Mouse (Mus musculus): ENCODE data around the gene Serp2.

Gene Serp2

DNA sequence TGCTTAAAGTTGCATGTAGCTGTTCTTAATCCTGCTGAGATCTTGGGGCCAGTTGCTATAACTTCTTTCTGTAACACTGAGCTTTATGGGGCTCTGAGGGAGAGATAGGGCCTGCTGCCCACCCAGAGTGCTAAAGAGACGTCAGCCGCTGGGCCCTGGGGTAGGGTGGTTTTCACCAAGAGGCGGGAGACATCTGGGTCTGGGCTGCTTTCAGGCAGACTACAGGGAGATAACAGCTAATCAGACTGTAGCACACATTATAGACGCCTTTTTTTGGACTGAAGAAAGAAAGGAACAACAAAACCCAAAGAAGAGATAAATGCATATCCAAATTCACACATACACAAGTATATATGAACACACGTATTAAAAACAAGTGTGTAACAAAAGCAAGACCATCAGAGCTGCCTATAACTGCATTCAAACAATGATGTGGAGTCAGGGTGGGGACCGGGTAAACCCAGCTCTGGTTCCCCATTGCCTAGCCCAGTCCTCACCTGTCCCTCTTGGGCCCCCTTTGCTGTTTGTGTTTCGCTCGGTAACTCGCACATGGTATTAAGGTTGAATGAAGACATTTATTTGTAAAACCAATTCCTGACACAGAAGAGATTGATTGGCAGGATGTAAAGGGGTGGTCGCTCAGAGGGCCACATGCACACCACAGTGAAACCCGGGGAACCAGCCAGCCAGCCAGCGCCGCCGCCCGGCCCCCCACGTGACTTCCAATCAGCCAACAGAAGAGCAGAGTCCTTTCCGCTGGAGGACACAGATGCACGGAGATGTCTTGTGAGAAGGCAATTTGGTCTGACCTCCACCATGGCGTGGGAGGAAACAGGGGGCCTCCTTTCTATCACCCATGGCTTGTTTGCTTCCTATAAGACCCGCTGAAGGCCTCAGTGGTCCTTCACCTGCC lies 24.2 kb downstream of the Serp2 start:
- in situ Hi-C loops (cut with MboI; ENCODE audit: low pct_unique_long_range_greater_than_20kb in 1 of 2, low sequenced_read_pairs in 2 of 2, unreplicated experiment in 1 of 2), result no loop called here

DNA sequence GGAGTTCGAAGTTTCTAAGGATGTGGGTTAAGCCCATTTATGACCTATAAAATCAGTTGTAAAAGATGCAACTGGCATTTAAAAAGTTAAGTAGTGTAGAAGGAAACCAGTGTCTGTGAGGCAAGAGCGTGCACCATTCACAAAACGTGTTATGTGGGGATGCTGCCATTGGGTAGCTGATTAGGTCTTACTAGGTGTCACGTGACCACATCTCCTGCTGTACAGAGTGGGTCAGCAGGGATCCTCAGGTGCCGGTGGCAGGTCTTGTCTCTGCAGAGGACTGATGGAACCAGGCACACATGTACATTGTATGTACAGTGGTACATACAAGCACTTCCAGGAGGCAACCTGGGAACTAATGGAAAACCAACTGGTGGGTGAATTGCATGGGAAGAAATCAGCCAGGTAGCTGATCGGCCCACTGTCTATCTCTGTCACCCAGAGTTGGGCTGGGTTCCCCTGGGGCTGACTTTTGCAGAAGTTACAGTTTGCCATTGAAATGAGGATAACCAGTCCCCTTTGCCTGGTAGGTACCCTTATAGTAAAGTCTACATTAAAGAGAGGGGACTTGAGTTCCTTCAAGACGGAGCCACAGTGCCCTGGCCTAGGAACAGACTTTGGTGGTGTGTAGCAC lies 25.5 kb downstream of the Serp2 start:
- in situ Hi-C loops (cut with MboI; ENCODE audit: low pct_unique_long_range_greater_than_20kb in 1 of 2, low sequenced_read_pairs in 2 of 2, unreplicated experiment in 1 of 2), result no loop called here

GRCm38 (mm10) chr14:76528641-76529040 lies 28.0 kb downstream of the Serp2 start:
- in situ Hi-C loops (cut with MboI; ENCODE audit: low pct_unique_long_range_greater_than_20kb in 1 of 2, low sequenced_read_pairs in 2 of 2, unreplicated experiment in 1 of 2), result no loop called here

DNA sequence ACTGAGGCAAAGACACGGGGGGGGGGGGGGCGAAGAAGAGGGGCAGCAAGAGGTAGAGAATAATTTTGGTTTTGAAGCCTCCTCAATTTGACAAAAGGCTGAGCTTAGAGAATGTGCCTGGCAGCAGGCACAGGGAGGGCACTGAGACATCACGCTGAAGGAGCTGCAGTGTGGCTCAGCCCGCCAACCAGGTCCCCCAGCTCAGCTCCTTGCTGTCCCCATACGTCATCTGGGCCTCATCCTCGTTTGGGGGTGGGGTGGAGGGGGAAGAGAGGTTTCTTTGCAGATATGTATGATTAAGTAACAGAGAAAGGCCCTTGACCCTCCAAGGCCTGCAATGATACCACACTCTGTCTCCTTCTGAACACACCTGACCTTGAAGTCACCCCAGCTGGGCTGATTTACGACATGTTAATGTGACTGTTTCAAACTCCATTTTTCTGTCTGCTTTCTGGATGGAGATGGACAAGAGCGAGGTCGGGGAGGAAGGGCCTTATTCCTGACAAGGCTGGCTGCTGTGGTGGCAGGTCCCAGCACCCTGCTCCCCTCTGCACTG lies 28.9 kb downstream of the Serp2 start:
- in situ Hi-C loops (cut with MboI; ENCODE audit: low pct_unique_long_range_greater_than_20kb in 1 of 2, low sequenced_read_pairs in 2 of 2, unreplicated experiment in 1 of 2), result no loop called here

DNA sequence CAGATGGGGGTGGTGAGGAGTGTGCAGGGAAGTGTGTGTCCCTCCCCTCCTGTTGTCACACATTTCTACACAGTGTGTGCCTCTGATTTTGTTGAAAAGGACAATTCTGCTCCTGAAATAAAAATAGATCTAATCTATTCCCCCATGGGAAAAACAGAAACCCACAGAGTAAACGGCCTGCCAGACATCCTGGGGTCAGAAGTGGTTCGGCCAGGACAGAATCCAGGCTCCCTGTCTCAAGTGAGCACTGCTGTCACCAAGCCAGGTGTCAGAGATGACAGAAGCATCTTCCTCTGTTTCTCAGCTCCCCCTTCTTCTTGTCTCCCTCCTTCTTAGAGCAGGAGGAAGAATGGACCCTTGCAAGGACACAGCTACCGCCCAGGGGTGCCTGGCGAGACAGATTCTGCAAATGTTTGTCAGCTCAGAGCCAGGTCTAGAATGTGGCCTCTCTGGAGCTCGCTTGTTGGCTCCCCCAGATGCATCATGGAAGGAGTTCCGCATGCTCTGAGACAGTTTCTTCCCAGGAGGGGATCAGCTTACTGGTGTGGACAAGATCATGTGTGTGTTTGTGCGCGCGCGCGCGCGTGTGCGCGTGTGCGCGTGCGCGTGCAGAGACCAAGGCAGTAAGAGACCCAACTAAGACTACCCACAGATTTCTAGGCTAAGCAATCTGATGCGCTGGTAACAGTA lies 29.5 kb downstream of the Serp2 start:
- in situ Hi-C loops (cut with MboI; ENCODE audit: low pct_unique_long_range_greater_than_20kb in 1 of 2, low sequenced_read_pairs in 2 of 2, unreplicated experiment in 1 of 2), result no loop called here

DNA sequence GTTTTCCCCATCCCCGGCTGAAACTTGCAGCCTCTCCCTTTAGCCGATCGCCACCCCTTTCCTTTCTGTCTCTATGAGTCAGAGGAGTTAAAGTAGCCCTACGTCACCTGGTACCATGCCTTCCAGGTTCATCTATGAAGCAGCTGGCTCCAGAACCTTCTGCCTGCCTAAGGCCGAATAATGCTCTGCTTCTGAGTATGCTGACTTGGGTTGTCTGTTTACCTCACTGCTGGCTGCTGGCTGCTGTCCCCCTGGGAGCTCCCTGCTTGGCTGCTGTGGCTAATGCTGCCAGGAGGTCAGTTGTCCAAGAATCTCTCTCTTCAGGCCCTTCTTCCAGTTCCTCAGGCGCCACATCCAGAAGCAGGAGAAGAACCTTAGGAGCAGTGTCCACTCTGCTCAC lies 30.2 kb downstream of the Serp2 start:
- in situ Hi-C loops (cut with MboI; ENCODE audit: low pct_unique_long_range_greater_than_20kb in 1 of 2, low sequenced_read_pairs in 2 of 2, unreplicated experiment in 1 of 2), result no loop called here

DNA sequence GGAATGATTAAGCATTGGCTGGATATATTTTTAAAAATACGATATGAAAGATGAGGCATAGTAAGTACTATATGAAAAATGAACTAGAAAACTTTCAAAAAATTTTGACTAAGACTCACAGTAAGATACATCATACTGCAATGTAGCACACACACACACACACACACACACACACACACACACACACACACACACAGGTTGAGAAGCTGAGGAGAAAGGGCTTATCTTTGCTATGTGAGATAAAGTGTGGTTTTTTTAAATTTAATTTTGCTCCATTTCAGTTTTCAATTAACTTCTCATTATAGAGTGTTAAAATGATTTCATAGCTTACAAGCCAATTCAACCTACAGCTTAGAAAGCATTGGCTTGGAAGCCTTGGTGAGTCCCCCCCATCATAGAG lies 33.3 kb downstream of the Serp2 start:
- in situ Hi-C loops (cut with MboI; ENCODE audit: low pct_unique_long_range_greater_than_20kb in 1 of 2, low sequenced_read_pairs in 2 of 2, unreplicated experiment in 1 of 2), result no loop called here

GRCm38 (mm10) chr14:76521308-76521707 lies 35.4 kb downstream of the Serp2 start:
- in situ Hi-C loops (cut with MboI; ENCODE audit: low pct_unique_long_range_greater_than_20kb in 1 of 2, low sequenced_read_pairs in 2 of 2, unreplicated experiment in 1 of 2), result no loop called here

GRCm38 (mm10) chr14:76520606-76521005 lies 36.1 kb downstream of the Serp2 start:
- in situ Hi-C loops (cut with MboI; ENCODE audit: low pct_unique_long_range_greater_than_20kb in 1 of 2, low sequenced_read_pairs in 2 of 2, unreplicated experiment in 1 of 2), result no loop called here

GRCm38 (mm10) chr14:76518217-76518616 lies 38.5 kb downstream of the Serp2 start:
- in situ Hi-C loops (cut with MboI; ENCODE audit: low pct_unique_long_range_greater_than_20kb in 1 of 2, low sequenced_read_pairs in 2 of 2, unreplicated experiment in 1 of 2), result loop anchor here in 1 of 2 experiments (10.0 kb wide), 1 partner anchor 107 kb away; no protein-coding TSS in a partner anchor

DNA sequence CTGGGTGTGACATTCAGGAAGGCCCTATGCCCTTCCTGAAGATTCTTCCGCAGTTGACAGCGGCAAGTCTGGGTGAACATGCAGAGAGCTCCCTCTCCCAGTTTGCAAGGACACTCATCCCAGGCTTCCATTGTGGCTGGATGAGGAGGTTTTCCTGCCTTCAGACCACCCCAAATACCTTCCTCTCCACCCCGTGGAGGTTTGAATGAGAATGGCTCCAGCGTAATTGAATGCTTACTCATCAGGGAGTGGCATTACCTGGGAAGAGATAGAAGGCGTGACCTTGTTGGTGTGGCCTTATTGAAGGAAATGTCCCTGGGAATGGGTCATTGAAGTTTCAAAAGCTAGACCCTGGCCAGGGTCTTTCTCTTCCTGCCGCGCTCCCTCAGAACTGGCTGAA lies 41.1 kb downstream of the Serp2 start:
- in situ Hi-C loops (cut with MboI; ENCODE audit: low pct_unique_long_range_greater_than_20kb in 1 of 2, low sequenced_read_pairs in 2 of 2, unreplicated experiment in 1 of 2), result loop anchor here in 1 of 2 experiments (10.0 kb wide), 1 partner anchor 109 kb away; no protein-coding TSS in a partner anchor

- in situ Hi-C loops (cut with MboI; ENCODE audit: low pct_unique_long_range_greater_than_20kb in 1 of 2, low sequenced_read_pairs in 2 of 2, unreplicated experiment in 1 of 2), result loop anchor here in 1 of 2 experiments (10.0 kb wide), 1 partner anchor 111 kb away; no protein-coding TSS in a partner anchor
Measured at GRCm38 (mm10) chr14:76514050-76514585, 42.6 kb downstream of the Serp2 start.

DNA sequence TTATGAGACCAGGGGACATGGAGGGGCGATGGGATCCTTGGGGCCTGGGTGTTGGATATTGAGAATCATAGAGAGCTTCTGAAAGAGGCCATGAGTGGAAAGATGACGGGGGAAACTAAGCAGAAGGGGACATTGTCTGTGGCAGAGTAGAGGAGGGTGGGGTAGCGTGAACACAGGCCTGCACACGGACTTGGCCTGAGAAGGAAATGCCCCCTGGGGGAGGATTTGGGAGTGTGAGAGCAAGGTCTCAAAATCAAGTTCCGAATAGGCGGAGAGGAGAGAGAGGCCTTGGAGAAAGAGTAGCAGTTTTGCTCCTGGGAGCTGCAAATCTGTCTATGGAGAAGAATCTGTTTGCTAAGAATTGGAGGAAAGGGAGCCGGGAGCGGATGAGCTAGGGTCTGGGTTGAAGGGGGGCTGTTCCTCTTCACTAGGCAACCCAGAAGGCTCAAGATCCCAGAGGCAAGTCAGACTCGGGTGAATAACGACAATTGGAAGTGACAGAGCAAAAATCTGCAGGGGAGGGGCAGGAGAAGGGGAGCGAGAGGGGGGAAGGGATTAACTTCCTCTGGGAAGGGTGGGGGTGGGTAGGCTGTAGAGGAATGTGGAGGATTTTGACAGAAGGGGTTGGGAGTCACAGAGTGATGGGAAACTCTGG lies 43.2 kb downstream of the Serp2 start:
- in situ Hi-C loops (cut with MboI; ENCODE audit: low pct_unique_long_range_greater_than_20kb in 1 of 2, low sequenced_read_pairs in 2 of 2, unreplicated experiment in 1 of 2), result loop anchor here in 1 of 2 experiments (10.0 kb wide), 1 partner anchor 111 kb away; no protein-coding TSS in a partner anchor

- in situ Hi-C loops (cut with MboI; ENCODE audit: low pct_unique_long_range_greater_than_20kb in 1 of 2, low sequenced_read_pairs in 2 of 2, unreplicated experiment in 1 of 2), result loop anchor here in 1 of 2 experiments (10.0 kb wide), 1 partner anchor 113 kb away; no protein-coding TSS in a partner anchor
Measured at GRCm38 (mm10) chr14:76511971-76512370, 44.7 kb downstream of the Serp2 start.

DNA sequence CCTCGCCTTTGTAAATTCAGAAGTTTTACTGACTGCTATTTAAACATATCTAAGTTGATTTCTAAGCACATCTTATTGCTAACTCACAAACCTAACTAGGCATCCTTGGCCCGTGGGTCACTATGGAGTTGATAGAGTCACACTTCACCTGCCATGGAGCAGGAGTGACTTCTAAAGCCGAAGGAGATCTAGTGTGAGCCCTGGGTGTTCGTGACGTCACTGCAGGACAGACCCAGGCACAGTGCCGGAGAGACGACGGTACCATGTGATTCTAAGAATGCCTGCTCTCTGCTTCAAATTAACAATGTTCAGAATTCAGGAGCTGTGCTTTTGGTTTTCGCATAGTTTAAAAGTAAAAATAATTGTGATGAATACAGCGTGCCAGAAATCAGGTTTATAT lies 48.0 kb downstream of the Serp2 start:
- in situ Hi-C loops (cut with MboI; ENCODE audit: low pct_unique_long_range_greater_than_20kb in 1 of 2, low sequenced_read_pairs in 2 of 2, unreplicated experiment in 1 of 2), result loop anchor here in 1 of 2 experiments (10.0 kb wide), 3 partner anchors 116 to 366 kb away; no protein-coding TSS in a partner anchor

DNA sequence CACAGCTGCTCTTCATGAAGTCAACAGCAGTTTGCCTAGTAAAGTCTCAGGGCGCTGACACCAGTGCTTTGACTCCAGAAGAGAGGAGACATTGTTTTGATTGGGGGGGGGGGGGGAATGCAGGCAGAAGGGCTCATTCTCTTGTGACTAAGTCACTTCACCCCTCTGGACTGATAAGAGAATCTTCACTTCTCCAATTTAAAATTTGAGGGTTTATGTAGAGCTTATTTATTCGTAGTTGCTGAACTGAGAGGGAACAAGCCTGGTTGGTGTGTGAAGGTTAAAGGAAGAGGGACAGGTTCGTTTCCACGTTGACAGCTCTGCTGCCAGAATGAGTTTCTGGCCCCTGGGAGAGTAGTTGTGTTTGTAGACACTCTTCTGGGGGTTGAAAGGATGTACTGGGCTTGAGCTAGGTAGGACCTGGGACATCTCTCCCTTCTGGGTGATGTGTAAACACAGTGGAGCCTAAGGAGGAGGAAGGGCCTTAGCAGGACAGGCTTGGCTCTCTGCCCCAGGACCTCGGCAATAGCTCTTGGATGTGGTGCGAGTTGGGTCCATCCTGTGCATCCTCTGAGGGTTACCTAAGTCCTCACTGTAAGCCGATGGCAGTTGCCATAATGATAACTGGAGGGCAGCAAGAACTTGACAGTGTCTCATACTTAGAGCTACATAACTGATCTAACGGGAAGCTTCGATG lies 48.7 kb downstream of the Serp2 start:
- in situ Hi-C loops (cut with MboI; ENCODE audit: low pct_unique_long_range_greater_than_20kb in 1 of 2, low sequenced_read_pairs in 2 of 2, unreplicated experiment in 1 of 2), result loop anchor here in 1 of 2 experiments (10.0 kb wide), 3 partner anchors 117 to 367 kb away; no protein-coding TSS in a partner anchor

DNA sequence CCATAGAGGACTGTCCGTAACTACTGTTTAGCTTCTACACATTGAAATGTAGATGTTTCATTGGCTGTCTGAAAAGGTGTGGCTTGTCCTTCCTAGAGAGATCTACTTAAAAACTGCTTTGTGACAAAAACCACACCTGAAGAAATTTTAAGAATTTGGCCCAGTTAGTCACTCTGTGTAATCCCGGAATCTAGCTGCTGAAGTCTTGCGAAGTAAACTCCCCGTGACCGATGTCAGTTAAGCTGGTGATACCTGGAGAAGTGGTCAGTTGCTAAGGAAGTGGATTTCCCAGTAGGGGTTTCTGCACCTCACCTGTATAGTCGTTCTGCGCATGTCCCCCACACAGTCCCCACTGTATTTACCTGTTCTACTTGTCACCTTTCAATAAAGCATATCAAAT lies 49.3 kb downstream of the Serp2 start:
- in situ Hi-C loops (cut with MboI; ENCODE audit: low pct_unique_long_range_greater_than_20kb in 1 of 2, low sequenced_read_pairs in 2 of 2, unreplicated experiment in 1 of 2), result loop anchor here in 1 of 2 experiments (10.0 kb wide), 3 partner anchors 117 to 367 kb away; no protein-coding TSS in a partner anchor
